Mouse (Mus musculus): ENCODE measurements around the gene Nek11. TPM values are rescaled to one million over a fixed set of nuclear protein-coding genes. Genes with fewer than 3 reads are reported as not detected.

Nek11 gene
- polyA plus RNA-seq, 1 experiment from 2014 or later, result not detected

- H3K9me3 ChIP-seq (ENCODE audit: low read length), result no peaks in the 10 kb centered on the region
- H3K9ac ChIP-seq (replicated peaks), result no peak overlapping the region
- no peaks in the 10 kb centered on the region for H3K27me3 ChIP-seq (ENCODE audit: insufficient read depth, low read length)
- TF ChIP-seq EP300 (IDR thresholded peaks at IDR 0.05; ENCODE audit: low read depth) (no peak), CTCF (IDR thresholded peaks at IDR 0.05; ENCODE audit: low read depth) (no peak)
- DNase-seq (no peak), ATAC-seq (no peak)
- H3K4me2 ChIP-seq (ENCODE audit: low read depth, low read length), result no peak overlapping the region
- H3K4me3 ChIP-seq (ENCODE audit: low read depth, low read length), result no peak overlapping the region
- H3K36me3 ChIP-seq (replicated peaks; ENCODE audit: insufficient read depth, low read length), result no peaks in the 10 kb centered on the region
- H3K27ac ChIP-seq (ENCODE audit: low read depth), result no peak overlapping the region
- no peaks in the 10 kb centered on the region for H3K4me1 ChIP-seq (ENCODE audit: insufficient read depth)
- 82% methylated on average over 3 of the region's 3 CpGs for WGBS (ENCODE audit: insufficient replicate concordance)
Observed at GRCm38 (mm10) chr9:105342565-105342964, 52.8 kb downstream of the Nek11 start.

- Histone ChIP-seq H3K36me3 (replicated peaks; ENCODE audit: insufficient read depth, low read length) (no peaks in the 10 kb centered on the region), H3K4me2 (ENCODE audit: low read depth, low read length) (no peak overlapping the region), H3K9me3 (ENCODE audit: low read length) (no peaks in the 10 kb centered on the region), H3K9ac (replicated peaks) (no peak overlapping the region), H3K4me1 (ENCODE audit: insufficient read depth) (no peaks in the 10 kb centered on the region), H3K27ac (ENCODE audit: low read depth) (no peak overlapping the region), H3K4me3 (ENCODE audit: low read depth, low read length) (no peak overlapping the region), H3K27me3 (ENCODE audit: insufficient read depth, low read length) (no peaks in the 10 kb centered on the region)
- DNase-seq, result no peak
- no peak for ATAC-seq
- WGBS (ENCODE audit: insufficient replicate concordance), result 76% methylated on average over 4 of the region's 4 CpGs
- TF ChIP-seq EP300 (IDR thresholded peaks at IDR 0.05; ENCODE audit: low read depth) (no peak), CTCF (IDR thresholded peaks at IDR 0.05; ENCODE audit: low read depth) (no peak)
Observed at GRCm38 (mm10) chr9:105332436-105333016, 62.8 kb downstream of the Nek11 start.

GRCm38 (mm10) chr9:105321856-105322255 is 73.5 kb downstream of the Nek11 start:
- H3K4me3 ChIP-seq (ENCODE audit: low read depth, low read length), result no peak overlapping the region
- H3K27me3 ChIP-seq (ENCODE audit: insufficient read depth, low read length), result no peaks in the 10 kb centered on the region
- no peak overlapping the region for H3K9ac ChIP-seq (replicated peaks)
- 76% methylated on average over 10 of the region's 10 CpGs for WGBS (ENCODE audit: insufficient replicate concordance)
- DNase-seq (no peak), ATAC-seq (no peak)
- H3K4me1 ChIP-seq (ENCODE audit: insufficient read depth), result no peaks in the 10 kb centered on the region
- no peak overlapping the region for H3K4me2 ChIP-seq (ENCODE audit: low read depth, low read length)
- H3K9me3 ChIP-seq (ENCODE audit: low read length), result no peaks in the 10 kb centered on the region
- H3K36me3 ChIP-seq (replicated peaks; ENCODE audit: insufficient read depth, low read length), result no peaks in the 10 kb centered on the region
- TF ChIP-seq CTCF (IDR thresholded peaks at IDR 0.05; ENCODE audit: low read depth) (no peak), EP300 (IDR thresholded peaks at IDR 0.05; ENCODE audit: low read depth) (no peak)
- H3K27ac ChIP-seq (ENCODE audit: low read depth), result no peak overlapping the region

GRCm38 (mm10) chr9:105313250-105313649 is 82.1 kb downstream of the Nek11 start:
- Histone ChIP-seq H3K36me3 (replicated peaks; ENCODE audit: insufficient read depth, low read length) (no peaks in the 10 kb centered on the region), H3K4me1 (ENCODE audit: insufficient read depth) (no peaks in the 10 kb centered on the region), H3K27me3 (ENCODE audit: insufficient read depth, low read length) (no peaks in the 10 kb centered on the region), H3K4me2 (ENCODE audit: low read depth, low read length) (no peak overlapping the region), H3K9me3 (ENCODE audit: low read length) (no peaks in the 10 kb centered on the region), H3K4me3 (ENCODE audit: low read depth, low read length) (no peak overlapping the region), H3K9ac (replicated peaks) (no peak overlapping the region), H3K27ac (ENCODE audit: low read depth) (no peak overlapping the region)
- whole genome bisulfite sequencing (ENCODE audit: insufficient replicate concordance), result 81% methylated on average over 10 of the region's 10 CpGs
- DNase-seq (no peak), ATAC-seq (no peak)
- TF ChIP-seq CTCF (IDR thresholded peaks at IDR 0.05; ENCODE audit: low read depth) (no peak), EP300 (IDR thresholded peaks at IDR 0.05; ENCODE audit: low read depth) (no peak)

- no peak for ATAC-seq
- Histone ChIP-seq H3K4me1 (ENCODE audit: insufficient read depth) (no peaks in the 10 kb centered on the region), H3K4me2 (ENCODE audit: low read depth, low read length) (no peak overlapping the region), H3K9ac (replicated peaks) (no peak overlapping the region), H3K27me3 (ENCODE audit: insufficient read depth, low read length) (no peaks in the 10 kb centered on the region), H3K4me3 (ENCODE audit: low read depth, low read length) (no peak overlapping the region), H3K27ac (ENCODE audit: low read depth) (no peak overlapping the region), H3K36me3 (replicated peaks; ENCODE audit: insufficient read depth, low read length) (no peaks in the 10 kb centered on the region), H3K9me3 (ENCODE audit: low read length) (no peaks in the 10 kb centered on the region)
- TF ChIP-seq EP300 (IDR thresholded peaks at IDR 0.05; ENCODE audit: low read depth) (no peak), CTCF (IDR thresholded peaks at IDR 0.05; ENCODE audit: low read depth) (no peak)
- no peak for DNase-seq
- WGBS (ENCODE audit: insufficient replicate concordance), result 87% methylated on average over 1 of the region's 1 CpGs
Observed at GRCm38 (mm10) chr9:105312686-105313085, 82.6 kb downstream of the Nek11 start.

GRCm38 (mm10) chr9:105309553-105310281 is 85.6 kb downstream of the Nek11 start:
- H3K9me3 ChIP-seq (ENCODE audit: low read length), result no peaks in the 10 kb centered on the region
- no peak overlapping the region for H3K27ac ChIP-seq (ENCODE audit: low read depth)
- H3K4me3 ChIP-seq (ENCODE audit: low read depth, low read length), result no peak overlapping the region
- H3K4me1 ChIP-seq (ENCODE audit: insufficient read depth), result no peaks in the 10 kb centered on the region
- no peaks in the 10 kb centered on the region for H3K27me3 ChIP-seq (ENCODE audit: insufficient read depth, low read length)
- DNase-seq (no peak), ATAC-seq (no peak)
- no peak overlapping the region for H3K4me2 ChIP-seq (ENCODE audit: low read depth, low read length)
- no peaks in the 10 kb centered on the region for H3K36me3 ChIP-seq (replicated peaks; ENCODE audit: insufficient read depth, low read length)
- 38% methylated on average over 9 of the region's 9 CpGs for WGBS (ENCODE audit: insufficient replicate concordance)
- TF ChIP-seq EP300 (IDR thresholded peaks at IDR 0.05; ENCODE audit: low read depth) (no peak), CTCF (IDR thresholded peaks at IDR 0.05; ENCODE audit: low read depth) (no peak)
- H3K9ac ChIP-seq (replicated peaks), result no peak overlapping the region
